Mouse (Mus musculus) stomach, postnatal 0 days (tissue): ENCODE results near the gene Rpl11. TPM values are rescaled to one million over a fixed set of nuclear protein-coding genes. Genes with fewer than 3 reads are reported as not detected.
"Not testable (repeated sequence)": the region's sequence is repeated elsewhere in the genome, so short reads cannot be mapped to it uniquely, and the experiment has no call there.

Experiments used
- ATAC-seq: fragments of 200-750 bp; cut with Nextera tagmentation; 2 replicates; pipeline ENCODE4 v1.8.0; 2017; ENCODE audit not compliant: low FRiP score, low TSS enrichment
- DNase-seq: peaks from one replicate; pipeline ENCODE4 v3.0.0-alpha.2; 2016; ENCODE audit warnings: low spot score
- H3K27ac ChIP-seq: fragments of 300-500 bp; sonication (generic); replicated peaks from 2 replicates; pipeline ENCODE4 v1.5.1; 2014; ENCODE audit warnings: mild to moderate bottlenecking, control low read depth
- H3K27me3 ChIP-seq: fragments of 300-500 bp; sonication (generic); 2 replicates; pipeline ENCODE4 v1.6.1; 2014; ENCODE audit warnings: low read length; ENCODE audit not compliant: control insufficient read depth, insufficient read depth
- H3K36me3 ChIP-seq: fragments of 300-500 bp; sonication (generic); 2 replicates; pipeline ENCODE4 v1.6.1; 2014; ENCODE audit warnings: low read length, mixed read lengths; ENCODE audit not compliant: control insufficient read depth, insufficient read depth
- H3K4me1 ChIP-seq: fragments of 300-500 bp; sonication (generic); replicated peaks from 2 replicates; pipeline ENCODE4 v1.6.1; 2014; ENCODE audit warnings: antibody characterized with exemption; ENCODE audit not compliant: control insufficient read depth, insufficient read depth
- H3K4me2 ChIP-seq: fragments of 300-500 bp; sonication (generic); replicated peaks from 2 replicates; pipeline ENCODE4 v1.6.1; 2014; ENCODE audit warnings: low read depth, mild to moderate bottlenecking, control low read depth, moderate library complexity
- H3K4me3 ChIP-seq: fragments of 300-500 bp; sonication (generic); 2 replicates; pipeline ENCODE4 v1.5.1; 2014; ENCODE audit warnings: low read depth, low read length, control low read depth
- H3K9ac ChIP-seq: fragments of 300-500 bp; sonication (generic); 2 replicates; pipeline ENCODE4 v1.6.1; 2014; ENCODE audit warnings: mild to moderate bottlenecking, low read length, control low read depth, mixed read lengths
- H3K9me3 ChIP-seq: fragments of 300-500 bp; sonication (generic); 2 replicates; pipeline ENCODE4 v1.6.1; 2016; ENCODE audit warnings: low read length; ENCODE audit not compliant: control insufficient read depth
- CTCF ChIP-seq: IDR thresholded peaks from 2 replicates; pipeline ENCODE4 v1.5.1; 2016; ENCODE audit warnings: antibody characterized with exemption, low read depth, mild to moderate bottlenecking, moderate library complexity
- EP300 ChIP-seq: optimal IDR thresholded peaks from 2 replicates; pipeline ENCODE3; 2016; ENCODE audit warnings: antibody characterized with exemption
- WGBS: fragments of 180-500 bp; shearing (Covaris S2); extraction: QIAGEN DNeasy Blood & Tissue Kit; methylation state at CpG from one replicate; pipeline ENCODE4 v1.1.7; 2014; 5-methylcytosine and 5-hydroxymethylcytosine counted together
- polyA plus RNA-seq: library from polyadenylated mRNA; unstranded; fragments of >200 nt; fragmentation: Nextera tagmentation; extraction: Ambion mirVana; gene quantifications from 2 replicates; pipeline ENCODE4 v1.2.1, GENCODE M21; 2015

Rpl11 gene
- polyA plus RNA-seq, 1 experiment from 2014 or later = 402 TPM

DNA sequence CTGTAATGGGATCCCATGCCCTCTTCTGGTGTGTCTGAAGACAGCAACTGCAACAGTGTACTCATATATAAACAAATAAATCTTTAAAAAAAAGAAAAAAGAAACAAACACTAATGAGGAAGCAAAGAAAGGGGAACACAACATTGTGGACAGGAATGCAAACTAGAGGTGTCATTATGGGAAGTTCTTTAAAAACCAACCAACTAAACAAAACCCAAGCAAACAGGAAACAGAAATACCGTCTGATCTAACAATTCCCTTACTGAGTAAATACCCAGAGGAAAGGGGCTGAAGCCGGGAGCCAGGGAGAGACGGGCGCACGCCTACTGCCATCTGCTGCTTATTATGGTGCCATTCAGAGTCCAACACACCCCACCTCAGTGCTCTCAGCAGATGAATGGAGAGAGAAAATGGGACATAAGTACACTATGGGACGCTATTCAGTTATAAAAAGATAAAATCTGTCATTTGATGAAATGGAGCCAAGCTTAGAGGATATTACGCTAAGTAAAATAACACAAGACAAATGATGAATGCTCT, 71.6 kb downstream of the Rpl11 start:
- ATAC-seq (no peak), DNase-seq (no peak)
- H3K36me3 ChIP-seq = peaks cover 9% of the 10 kb centered on the region; the same call in 1 of the 2 replicates
- no peak for TF ChIP-seq EP300
- TF ChIP-seq CTCF = peak; percentile 25
- no peak overlapping the region for H3K4me3 ChIP-seq
- H3K9me3 ChIP-seq = no peaks in the 10 kb centered on the region
- H3K4me2 ChIP-seq = no peak overlapping the region
- no peaks in the 10 kb centered on the region for H3K27me3 ChIP-seq
- WGBS = 64% methylated on average over 7 of the region's 7 CpGs
- no peaks in the 10 kb centered on the region for H3K4me1 ChIP-seq
- no peak overlapping the region for H3K27ac ChIP-seq
- H3K9ac ChIP-seq = no peak overlapping the region

- H3K4me1 ChIP-seq, H3K4me2 ChIP-seq, DNase-seq, H3K27ac ChIP-seq, H3K27me3 ChIP-seq, ATAC-seq, H3K4me3 ChIP-seq, H3K9me3 ChIP-seq, H3K9ac ChIP-seq: not testable (repeated sequence)
- 96% methylated on average over 3 of the region's 5 CpGs for WGBS
- peaks cover 13% of the 10 kb centered on the region; the same call in 1 of the 2 replicates for H3K36me3 ChIP-seq
These were observed 73.0 kb downstream of the Rpl11 start for GRCm38 (mm10) chr4:135980223-135980622.

Other genes with a start within 250 kb of the Rpl11 start
- 83.7 and 88.1 TPM in 2 replicates for gene Srsf10, start 197.7 kb downstream of the Rpl11 start, polyA plus RNA-seq
- 101 TPM in 2 replicates for gene Pnrc2, start 179.6 kb downstream of the Rpl11 start, polyA plus RNA-seq
- 0.10 and 0.11 TPM in 2 replicates for gene Cnr2, start 158.0 kb downstream of the Rpl11 start, polyA plus RNA-seq
- 171 and 179 TPM in 2 replicates for gene Fuca1, start 132.7 kb downstream of the Rpl11 start, polyA plus RNA-seq
- gene Hmgcl, start 107.0 kb downstream of the Rpl11 start, polyA plus RNA-seq = 154 and 163 TPM in 2 replicates
- 161 and 166 TPM in 2 replicates for gene Gale, start 89.7 kb downstream of the Rpl11 start, polyA plus RNA-seq
- gene Lypla2, start 80.8 kb downstream of the Rpl11 start, polyA plus RNA-seq = 88.6 and 89.6 TPM in 2 replicates
- 40.1 and 40.7 TPM in 2 replicates for gene Pithd1, start 66.2 kb downstream of the Rpl11 start, polyA plus RNA-seq
- gene Eloa, start 31.7 kb downstream of the Rpl11 start, polyA plus RNA-seq = 21.5 and 22.9 TPM in 2 replicates
- 201 and 224 TPM in 2 replicates for gene Id3, start 90.1 kb upstream of the Rpl11 start, polyA plus RNA-seq
- gene E2f2, start 119.0 kb upstream of the Rpl11 start, polyA plus RNA-seq = 0.91 and 1.5 TPM in 2 replicates
- 1.6 and 1.9 TPM in 2 replicates for gene Asap3, start 152.9 kb upstream of the Rpl11 start, polyA plus RNA-seq
- 31.1 and 35.0 TPM in 2 replicates for gene Tcea3, start 194.3 kb upstream of the Rpl11 start, polyA plus RNA-seq
- 8.8 and 9.0 TPM in 2 replicates for gene Zfp46, start 231.3 kb upstream of the Rpl11 start, polyA plus RNA-seq